Mouse (Mus musculus) left cerebral cortex, postnatal 10 days (tissue): ENCODE results near the gene 4921511C20Rik. TPM values are rescaled to one million over a fixed set of nuclear protein-coding genes. Genes with fewer than 3 reads are reported as not detected.

Experiments
- DNase-seq, 2 experiments: peaks; one replicate each; pipeline ENCODE4 v3.0.0; 2021 to 2022; ENCODE audit warnings: low spot score in 2 of 2, mixed read lengths in 1 of 2; ENCODE audit errors: extremely low spot score in 1 of 2
- intact Hi-C: fragments of 180-260 bp; cut with DNase I; formaldehyde crosslinking; loops from one replicate; pipeline ENCODE4 v1.15.1; 2025
- total RNA-seq, 2 experiments: library from RNA; stranded (reverse); gene quantifications; 2 replicates each; pipeline ENCODE4 v1.2.3; 2021

Gene 4921511C20Rik
- total RNA-seq = not detected

DNA sequence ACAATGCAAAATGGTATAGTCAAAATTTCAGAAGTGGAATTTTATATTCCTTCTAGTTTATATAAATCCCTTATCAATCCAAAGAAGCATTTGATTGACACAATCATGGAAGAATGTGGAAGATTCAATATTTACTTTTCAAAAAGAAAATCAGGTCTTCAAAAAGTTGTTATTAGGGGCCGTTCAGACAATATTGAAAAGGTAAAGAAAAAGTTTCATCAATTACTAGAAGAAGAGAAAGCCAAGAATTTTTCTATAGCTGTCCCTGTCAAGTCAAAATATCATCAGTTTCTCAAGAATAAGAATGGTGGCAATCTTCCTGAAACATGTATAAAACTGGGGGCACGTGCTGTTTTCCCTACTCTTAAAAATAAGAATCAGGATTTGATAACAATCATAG is at the start of gene 4921511C20Rik:
Gene 4921511C20Rik (plus strand): TSS at position 301 of the 400 bp plus-strand sequence.
- intact Hi-C loops = no loop called here
- DNase-seq = no peak
